Mouse (Mus musculus) liver, adult 2 months (tissue): ENCODE measurements at regions not wholly inside any gene's neighbourhood (a gene's known extent, or its start where the extent isn't known, plus 50 kb on each side); places are given as distances from the start of the nearest gene placed in this dataset.

Source experiments
- CTCF ChIP-seq: fragments of 200-500 bp; IDR thresholded peaks from 2 replicates; pipeline ENCODE4 v1.5.1; 2011; ENCODE audit warnings: low read depth, low read length, control low read depth
- POLR2A ChIP-seq: fragments of 200-500 bp; IDR thresholded peaks from 2 replicates; pipeline ENCODE4 v1.6.1; 2011; ENCODE audit warnings: low read length, control low read depth; ENCODE audit not compliant: insufficient read depth; ENCODE audit errors: extremely low read depth

DNA sequence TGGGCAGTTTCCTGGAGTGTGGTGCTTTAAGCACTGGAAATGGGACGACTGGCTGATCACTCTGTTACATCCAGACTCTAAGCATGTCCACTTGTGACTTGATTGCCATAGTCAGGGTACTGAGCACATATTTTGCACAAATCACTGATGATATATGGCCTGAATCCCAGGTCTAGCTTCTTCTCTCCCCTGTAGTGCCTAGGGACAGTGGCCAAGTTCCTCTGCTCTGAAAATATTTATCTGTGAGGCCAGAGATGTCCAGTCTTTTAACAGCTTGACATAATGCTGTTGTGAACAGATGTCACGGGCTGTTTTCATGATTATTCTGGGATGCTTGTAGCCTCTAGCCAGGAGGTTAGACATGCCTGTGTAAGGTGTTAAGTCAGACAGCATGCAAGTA lies 115.5 kb downstream of the Nucb2 start:
- no peak for TF ChIP-seq POLR2A
- TF ChIP-seq CTCF: no peak
